Mouse (Mus musculus) c-Kit-positive CD71-positive TER-119-negative erythroid progenitor cells, embryonic 14.5 days (primary cell): Measurements from ENCODE around the gene Banp.

Experiments
- DNase-seq: peaks from one replicate; pipeline ENCODE4 v3.0.0-alpha.2; 2013; ENCODE audit warnings: low read depth

Gene Banp

GRCm38 (mm10) chr8:121927316-121927715, 22.2 kb upstream of the Banp start:
- no peak for DNase-seq

GRCm38 (mm10) chr8:121930047-121930446, 19.5 kb upstream of the Banp start:
- DNase-seq = no peak

GRCm38 (mm10) chr8:121931571-121931970, 18.0 kb upstream of the Banp start:
- no peak for DNase-seq

- DNase-seq = no peak
Observed at GRCm38 (mm10) chr8:121932026-121932667, 17.4 kb upstream of the Banp start.

GRCm38 (mm10) chr8:121932668-121933520, 16.7 kb upstream of the Banp start:
- DNase-seq = no peak

- no peak for DNase-seq
Observed at GRCm38 (mm10) chr8:121934506-121934905, 15.0 kb upstream of the Banp start.

- no peak for DNase-seq
Observed at GRCm38 (mm10) chr8:121934923-121935322, 14.6 kb upstream of the Banp start.

GRCm38 (mm10) chr8:121935341-121936294, 13.9 kb upstream of the Banp start:
- no peak for DNase-seq

- DNase-seq = no peak
Observed at GRCm38 (mm10) chr8:121936391-121936790, 13.2 kb upstream of the Banp start.

GRCm38 (mm10) chr8:121938732-121939131, 10.8 kb upstream of the Banp start:
- DNase-seq = no peak

GRCm38 (mm10) chr8:121943057-121943540, 6.5 kb upstream of the Banp start:
- DNase-seq = no peak

GRCm38 (mm10) chr8:121943716-121944115, 5.8 kb upstream of the Banp start:
- DNase-seq = no peak

GRCm38 (mm10) chr8:121944831-121945230, 4.7 kb upstream of the Banp start, which contains the start of gene Car5a:
Gene Car5a (minus strand): TSS chr8:121944904.
- DNase-seq = no peak

- DNase-seq = no peak
Observed at GRCm38 (mm10) chr8:121946351-121946750, 3.2 kb upstream of the Banp start.

- no peak for DNase-seq
Observed at GRCm38 (mm10) chr8:121947047-121947752, 2.4 kb upstream of the Banp start.

- DNase-seq = peak; percentile 94
Observed at GRCm38 (mm10) chr8:121947753-121948141, 1.8 kb upstream of the Banp start.

- DNase-seq = no peak
Observed at GRCm38 (mm10) chr8:121948321-121949145, 1.0 kb upstream of the Banp start.

- DNase-seq = peak; percentile 94
Observed at GRCm38 (mm10) chr8:121949941-121950748, 595 bp downstream of the Banp start.
